Mouse (Mus musculus) olfactory bulb, adult 2 months (tissue): ENCODE data around the gene Vmn1r4. TPM values are rescaled to one million over a fixed set of nuclear protein-coding genes. Genes with fewer than 3 reads are reported as not detected.

Experiments used
- H3K27ac ChIP-seq: fragments of 200-500 bp; 2 replicates; pipeline ENCODE4 v1.5.1; 2012; ENCODE audit warnings: low read depth, low read length; ENCODE audit not compliant: insufficient read depth
- H3K4me1 ChIP-seq: fragments of 200-500 bp; 2 replicates; pipeline ENCODE4 v1.6.1; 2012; ENCODE audit warnings: low read length; ENCODE audit not compliant: control insufficient read depth, insufficient read depth
- H3K4me3 ChIP-seq: fragments of 200-500 bp; 2 replicates; pipeline ENCODE4 v1.5.1; 2012; ENCODE audit warnings: mild to moderate bottlenecking, low read depth, low read length, moderate library complexity; ENCODE audit not compliant: insufficient read depth
- CTCF ChIP-seq: fragments of 200-500 bp; IDR thresholded peaks from 2 replicates; pipeline ENCODE4 v1.5.1; 2012; ENCODE audit warnings: low read depth, mild to moderate bottlenecking, low read length, moderate library complexity; ENCODE audit not compliant: insufficient read depth
- POLR2A ChIP-seq: fragments of 200-500 bp; IDR thresholded peaks from 2 replicates; pipeline ENCODE4 v1.6.1; 2012; ENCODE audit warnings: mild to moderate bottlenecking, low read depth, low read length, moderate library complexity; ENCODE audit not compliant: insufficient read depth
- WGBS: fragments of 180-500 bp; shearing (Covaris S2); methylation state at CpG from one replicate; pipeline ENCODE4 v1.1.7; 2018; 5-methylcytosine and 5-hydroxymethylcytosine counted together
- polyA plus RNA-seq: library from polyadenylated mRNA; stranded (reverse); fragments of >200 nt; gene quantifications from 2 replicates; pipeline ENCODE4 v1.2.4, GENCODE M21; 2012; ENCODE audit warnings: low replicate concordance; ENCODE audit not compliant: missing spikeins, insufficient read depth, insufficient read length

The Vmn1r4 gene
- polyA plus RNA-seq, 1 experiment = not detected

- H3K27ac ChIP-seq = no peak overlapping the region
- no peak overlapping the region for H3K4me3 ChIP-seq
- 72% methylated on average over 2 of the region's 2 CpGs for WGBS
- no peaks in the 10 kb centered on the region; the same call in 1 of the 2 replicates for H3K4me1 ChIP-seq
- TF ChIP-seq POLR2A (no peak), CTCF (no peak)
Measured at GRCm38 (mm10) chr6:56910910-56911309, 12.9 kb upstream of the Vmn1r4 start.

- H3K4me1 ChIP-seq = peaks cover 4% of the 10 kb centered on the region
- TF ChIP-seq CTCF = no peak
- no peak for TF ChIP-seq POLR2A
- no peak overlapping the region for H3K4me3 ChIP-seq
- WGBS = 83% methylated on average over 2 of the region's 2 CpGs
- H3K27ac ChIP-seq = no peak overlapping the region
Measured at GRCm38 (mm10) chr6:56913092-56913858, 10.5 kb upstream of the Vmn1r4 start.

GRCm38 (mm10) chr6:56916279-56916678, 7.5 kb upstream of the Vmn1r4 start:
- H3K27ac ChIP-seq = no peak overlapping the region
- whole genome bisulfite sequencing = 63% methylated on average over 2 of the region's 2 CpGs
- TF ChIP-seq POLR2A (no peak), CTCF (no peak)

GRCm38 (mm10) chr6:56917578-56918368, 6.0 kb upstream of the Vmn1r4 start:
- H3K4me1 ChIP-seq = peaks cover 4% of the 10 kb centered on the region
- WGBS = 81% methylated on average over 12 of the region's 12 CpGs
- no peak overlapping the region for H3K4me3 ChIP-seq
- H3K27ac ChIP-seq = no peak overlapping the region
- TF ChIP-seq POLR2A = no peak
- no peak for TF ChIP-seq CTCF

More at GRCm38 (mm10) chr6:56916279-56916678, 7.5 kb upstream of the Vmn1r4 start:
- Histone ChIP-seq H3K4me1 (peaks cover 4% of the 10 kb centered on the region), H3K4me3 (no peak overlapping the region)

GRCm38 (mm10) chr6:56919330-56920044, 4.3 kb upstream of the Vmn1r4 start:
- H3K4me3 ChIP-seq = no peak overlapping the region
- 90% methylated on average over 7 of the region's 7 CpGs for WGBS
- H3K27ac ChIP-seq = no peak overlapping the region
- peaks cover 4% of the 10 kb centered on the region for H3K4me1 ChIP-seq
- TF ChIP-seq POLR2A (no peak), CTCF (no peak)

- Histone ChIP-seq H3K4me3 (no peak overlapping the region), H3K27ac (no peak overlapping the region), H3K4me1 (peaks cover 4% of the 10 kb centered on the region)
- TF ChIP-seq CTCF = no peak
- no peak for TF ChIP-seq POLR2A
- WGBS = 46% methylated on average over 12 of the region's 12 CpGs
Measured at GRCm38 (mm10) chr6:56920222-56921092, 3.4 kb upstream of the Vmn1r4 start.

- WGBS = under 1% methylated on average over 25 of the region's 25 CpGs
- H3K4me3 ChIP-seq = peak overlapping the region; percentile 62
- no peaks in the 10 kb centered on the region for H3K4me1 ChIP-seq
- no peak for TF ChIP-seq POLR2A
- TF ChIP-seq CTCF = no peak
- H3K27ac ChIP-seq = peak overlapping the region; percentile 43
Measured at GRCm38 (mm10) chr6:56923331-56923725, 487 bp upstream of the Vmn1r4 start.

- Histone ChIP-seq H3K4me3 (no peak overlapping the region), H3K27ac (no peak overlapping the region), H3K4me1 (no peaks in the 10 kb centered on the region)
- no peak for TF ChIP-seq POLR2A
- no peak for TF ChIP-seq CTCF
- WGBS = 69% methylated on average over 4 of the region's 4 CpGs
Measured at GRCm38 (mm10) chr6:56931648-56932415, 8.0 kb downstream of the Vmn1r4 start.
